Mouse (Mus musculus): ENCODE measurements around the gene Rictor. TPM values are rescaled to one million over a fixed set of nuclear protein-coding genes. Genes with fewer than 3 reads are reported as not detected.

The Rictor gene
- polyA plus RNA-seq, 1 experiment, result 23.7 TPM

- H3K36me3 ChIP-seq (ENCODE audit: control insufficient read depth, insufficient read depth, low read length), result no peaks in the 10 kb centered on the region
- no peak for DNase-seq
- H3K4me1 ChIP-seq (replicated peaks; ENCODE audit: control insufficient read depth, insufficient read depth, low read length), result peaks cover 2% of the 10 kb centered on the region; the same call in 1 of the 2 replicates
- no peak overlapping the region for H3K27ac ChIP-seq (ENCODE audit: control insufficient read depth, insufficient read depth, low read length)
- H3K4me3 ChIP-seq (ENCODE audit: control insufficient read depth, insufficient read depth, low read length), result no peak overlapping the region
- WGBS, result 47% methylated on average over 2 of the region's 2 CpGs
- H3K27me3 ChIP-seq (ENCODE audit: control insufficient read depth, insufficient read depth, low read length), result no peaks in the 10 kb centered on the region
- TF ChIP-seq POLR2A (IDR thresholded peaks at IDR 0.05; ENCODE audit: control insufficient read depth, extremely low read depth, insufficient read depth, low read length, poor library complexity) (no peak), CTCF (IDR thresholded peaks at IDR 0.05; ENCODE audit: borderline replicate concordance, control insufficient read depth, extremely low read depth, insufficient read depth, low read length, poor library complexity) (no peak)
These were observed 6.0 kb upstream of the Rictor start for GRCm38 (mm10) chr15:6702164-6702563.

- H3K4me3 ChIP-seq (ENCODE audit: control insufficient read depth, insufficient read depth, low read length), result no peak overlapping the region
These were observed 2.8 kb upstream of the Rictor start for GRCm38 (mm10) chr15:6705351-6705901.

DNA sequence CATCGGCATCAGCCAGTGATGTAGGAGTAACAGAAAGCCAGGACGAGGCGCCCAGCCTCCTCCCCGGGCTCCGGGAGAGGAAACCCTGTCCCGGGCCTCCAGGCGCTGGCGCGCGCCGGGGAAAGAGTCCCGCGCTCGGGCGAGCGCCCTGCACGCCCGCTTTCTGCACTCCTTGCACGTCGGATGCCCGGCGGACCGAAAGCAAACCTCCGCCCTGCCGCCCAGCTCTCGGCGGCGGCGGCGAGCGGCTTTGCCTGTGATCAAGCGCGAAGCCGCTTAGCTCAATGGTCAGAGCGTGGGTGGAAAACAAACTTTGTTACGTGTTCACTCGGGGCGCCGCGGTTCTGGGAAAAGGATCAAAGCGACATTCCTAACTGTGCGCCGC is 636 bp upstream of the Rictor start:
- 1% methylated on average over 43 of the region's 43 CpGs for WGBS
- Histone ChIP-seq H3K4me1 (replicated peaks; ENCODE audit: control insufficient read depth, insufficient read depth, low read length) (peaks cover 9% of the 10 kb centered on the region), H3K4me3 (ENCODE audit: control insufficient read depth, insufficient read depth, low read length) (peak overlapping the region; percentile 90), H3K36me3 (ENCODE audit: control insufficient read depth, insufficient read depth, low read length) (no peaks in the 10 kb centered on the region), H3K27ac (ENCODE audit: control insufficient read depth, insufficient read depth, low read length) (no peak overlapping the region), H3K27me3 (ENCODE audit: control insufficient read depth, insufficient read depth, low read length) (no peaks in the 10 kb centered on the region)
- DNase-seq, result peak; percentile 60
- TF ChIP-seq POLR2A (IDR thresholded peaks at IDR 0.05; ENCODE audit: control insufficient read depth, extremely low read depth, insufficient read depth, low read length, poor library complexity) (no peak), CTCF (IDR thresholded peaks at IDR 0.05; ENCODE audit: borderline replicate concordance, control insufficient read depth, extremely low read depth, insufficient read depth, low read length, poor library complexity) (no peak)

More at GRCm38 (mm10) chr15:6705351-6705901, 2.8 kb upstream of the Rictor start:
- no peak for DNase-seq
- H3K27me3 ChIP-seq (ENCODE audit: control insufficient read depth, insufficient read depth, low read length), result no peaks in the 10 kb centered on the region
- 11% methylated on average over 7 of the region's 7 CpGs for WGBS
- no peaks in the 10 kb centered on the region for H3K36me3 ChIP-seq (ENCODE audit: control insufficient read depth, insufficient read depth, low read length)
- H3K4me1 ChIP-seq (replicated peaks; ENCODE audit: control insufficient read depth, insufficient read depth, low read length), result peaks cover 4% of the 10 kb centered on the region; the same call in 1 of the 2 replicates
- H3K27ac ChIP-seq (ENCODE audit: control insufficient read depth, insufficient read depth, low read length), result no peak overlapping the region
- TF ChIP-seq CTCF (IDR thresholded peaks at IDR 0.05; ENCODE audit: borderline replicate concordance, control insufficient read depth, extremely low read depth, insufficient read depth, low read length, poor library complexity), result no peak
- no peak for TF ChIP-seq POLR2A (IDR thresholded peaks at IDR 0.05; ENCODE audit: control insufficient read depth, extremely low read depth, insufficient read depth, low read length, poor library complexity)

DNA sequence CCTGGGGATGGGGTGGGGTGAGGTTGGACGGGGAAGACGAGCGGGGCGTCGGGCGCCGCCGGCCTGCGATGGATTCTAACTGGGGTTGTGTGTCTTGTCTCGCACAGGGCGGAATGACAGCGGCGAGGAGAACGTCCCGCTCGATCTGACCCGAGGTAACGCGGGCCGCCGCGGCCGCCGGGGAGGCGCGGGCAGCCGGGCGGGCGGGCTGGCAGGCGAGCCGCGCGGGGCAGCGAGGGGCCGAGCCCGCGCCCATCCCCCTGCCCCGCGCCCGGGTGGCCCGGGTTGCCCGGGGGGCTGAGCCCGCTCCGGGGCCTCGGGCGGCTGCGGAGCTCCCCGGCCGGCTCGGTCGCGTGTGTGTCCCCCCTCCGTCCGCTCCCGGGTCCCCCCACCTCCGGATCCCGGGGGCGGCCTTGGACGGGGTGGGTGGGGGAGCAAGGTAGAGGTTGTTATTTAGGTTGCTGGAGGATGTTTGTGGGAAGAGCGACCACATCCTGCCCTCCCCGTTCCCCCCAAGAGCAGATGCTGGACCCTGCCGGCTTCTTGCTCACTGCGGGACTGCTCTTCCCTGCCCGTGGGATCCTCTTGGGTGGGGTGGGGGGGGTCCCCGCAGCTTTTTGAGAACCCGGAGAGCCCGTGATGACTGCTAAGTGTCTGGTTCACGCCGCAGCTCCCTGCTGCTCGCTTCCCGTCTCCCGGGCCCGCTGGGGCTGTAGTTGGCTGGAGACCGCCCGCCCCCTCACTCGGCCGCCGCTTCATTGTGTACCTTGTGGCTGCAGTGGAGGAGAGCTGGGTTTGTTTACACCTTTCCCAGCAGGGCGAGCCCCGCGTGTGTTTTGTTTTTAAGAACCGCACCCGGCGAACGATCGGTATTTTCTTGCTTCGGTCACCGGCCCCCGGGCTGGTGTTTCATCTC is 605 bp downstream of the Rictor start:
- WGBS, result under 1% methylated on average over 89 of the region's 89 CpGs
- DNase-seq, result peak; percentile 72
- no peak for TF ChIP-seq CTCF (IDR thresholded peaks at IDR 0.05; ENCODE audit: borderline replicate concordance, control insufficient read depth, extremely low read depth, insufficient read depth, low read length, poor library complexity)
- no peak for TF ChIP-seq POLR2A (IDR thresholded peaks at IDR 0.05; ENCODE audit: control insufficient read depth, extremely low read depth, insufficient read depth, low read length, poor library complexity)
- no peaks in the 10 kb centered on the region for H3K27me3 ChIP-seq (ENCODE audit: control insufficient read depth, insufficient read depth, low read length)
- peaks cover 10% of the 10 kb centered on the region for H3K4me1 ChIP-seq (replicated peaks; ENCODE audit: control insufficient read depth, insufficient read depth, low read length)
- peak overlapping the region; percentile 52 for H3K27ac ChIP-seq (ENCODE audit: control insufficient read depth, insufficient read depth, low read length)
- no peaks in the 10 kb centered on the region for H3K36me3 ChIP-seq (ENCODE audit: control insufficient read depth, insufficient read depth, low read length)
- peak overlapping the region; percentile 90 for H3K4me3 ChIP-seq (ENCODE audit: control insufficient read depth, insufficient read depth, low read length)

GRCm38 (mm10) chr15:6709618-6710017 is 1.4 kb downstream of the Rictor start:
- Histone ChIP-seq H3K36me3 (ENCODE audit: control insufficient read depth, insufficient read depth, low read length) (no peaks in the 10 kb centered on the region), H3K4me3 (ENCODE audit: control insufficient read depth, insufficient read depth, low read length) (no peak overlapping the region), H3K4me1 (replicated peaks; ENCODE audit: control insufficient read depth, insufficient read depth, low read length) (peaks cover 10% of the 10 kb centered on the region), H3K27ac (ENCODE audit: control insufficient read depth, insufficient read depth, low read length) (no peak overlapping the region), H3K27me3 (ENCODE audit: control insufficient read depth, insufficient read depth, low read length) (no peaks in the 10 kb centered on the region)
- TF ChIP-seq CTCF (IDR thresholded peaks at IDR 0.05; ENCODE audit: borderline replicate concordance, control insufficient read depth, extremely low read depth, insufficient read depth, low read length, poor library complexity) (no peak), POLR2A (IDR thresholded peaks at IDR 0.05; ENCODE audit: control insufficient read depth, extremely low read depth, insufficient read depth, low read length, poor library complexity) (no peak)
- WGBS, result 30% methylated on average over 8 of the region's 8 CpGs
- DNase-seq, result no peak

- Histone ChIP-seq H3K27ac (ENCODE audit: control insufficient read depth, insufficient read depth, low read length) (no peak overlapping the region), H3K36me3 (ENCODE audit: control insufficient read depth, insufficient read depth, low read length) (no peaks in the 10 kb centered on the region), H3K4me3 (ENCODE audit: control insufficient read depth, insufficient read depth, low read length) (no peak overlapping the region), H3K27me3 (ENCODE audit: control insufficient read depth, insufficient read depth, low read length) (no peaks in the 10 kb centered on the region), H3K4me1 (replicated peaks; ENCODE audit: control insufficient read depth, insufficient read depth, low read length) (peaks cover 10% of the 10 kb centered on the region)
- no peak for TF ChIP-seq POLR2A (IDR thresholded peaks at IDR 0.05; ENCODE audit: control insufficient read depth, extremely low read depth, insufficient read depth, low read length, poor library complexity)
- TF ChIP-seq CTCF (IDR thresholded peaks at IDR 0.05; ENCODE audit: borderline replicate concordance, control insufficient read depth, extremely low read depth, insufficient read depth, low read length, poor library complexity), result no peak
- no peak for DNase-seq
- WGBS, result 87% methylated on average over 7 of the region's 7 CpGs
These were observed 2.2 kb downstream of the Rictor start for GRCm38 (mm10) chr15:6710341-6710740.

All from thymus, adult 2 months (tissue).